Mouse (Mus musculus) myocyte (in vitro differentiated cells): ENCODE results near the gene Eipr1.

Experiments used
- E2F4 ChIP-seq: IDR thresholded peaks from one replicate; pipeline ENCODE4 v1.6.1; 2011; ENCODE audit warnings: mild to moderate bottlenecking, control low read depth, moderate library complexity; ENCODE audit not compliant: insufficient read depth
- MYOD1 ChIP-seq, 3 experiments: IDR thresholded peaks; one replicate each; pipeline ENCODE4 v1.6.1; 2011; ENCODE audit warnings: control low read depth in 2 of 3, low read depth in 2 of 3, mild to moderate bottlenecking in 2 of 3, moderate library complexity in 1 of 3; ENCODE audit not compliant: insufficient read length in 2 of 3, control insufficient read depth in 1 of 3
- MYOG ChIP-seq, 3 experiments: IDR thresholded peaks; one replicate each; pipeline ENCODE4 v1.6.1; 2011; ENCODE audit warnings: control low read depth in 2 of 3, low read depth in 2 of 3, mild to moderate bottlenecking in 2 of 3; ENCODE audit not compliant: insufficient read length in 2 of 3, control insufficient read depth in 1 of 3, insufficient read depth in 1 of 3
- POLR2A ChIP-seq: IDR thresholded peaks from one replicate; pipeline ENCODE4 v1.6.1; 2011; ENCODE audit warnings: low read depth, mild to moderate bottlenecking, control low read depth, moderate library complexity; ENCODE audit not compliant: insufficient read length
- POLR2AphosphoS2 ChIP-seq: IDR thresholded peaks from one replicate; pipeline ENCODE4 v1.6.1; 2011; ENCODE audit warnings: low read depth, control low read depth; ENCODE audit not compliant: insufficient read length
- SRF ChIP-seq: IDR thresholded peaks from one replicate; pipeline ENCODE4 v1.6.1; 2011; ENCODE audit warnings: low read depth; ENCODE audit not compliant: control insufficient read depth, insufficient read length
- TCF12 ChIP-seq: IDR thresholded peaks from one replicate; pipeline ENCODE4 v1.6.1; 2011; ENCODE audit warnings: mild to moderate bottlenecking, control low read depth; ENCODE audit not compliant: poor library complexity, insufficient read depth, severe bottlenecking

DNA sequence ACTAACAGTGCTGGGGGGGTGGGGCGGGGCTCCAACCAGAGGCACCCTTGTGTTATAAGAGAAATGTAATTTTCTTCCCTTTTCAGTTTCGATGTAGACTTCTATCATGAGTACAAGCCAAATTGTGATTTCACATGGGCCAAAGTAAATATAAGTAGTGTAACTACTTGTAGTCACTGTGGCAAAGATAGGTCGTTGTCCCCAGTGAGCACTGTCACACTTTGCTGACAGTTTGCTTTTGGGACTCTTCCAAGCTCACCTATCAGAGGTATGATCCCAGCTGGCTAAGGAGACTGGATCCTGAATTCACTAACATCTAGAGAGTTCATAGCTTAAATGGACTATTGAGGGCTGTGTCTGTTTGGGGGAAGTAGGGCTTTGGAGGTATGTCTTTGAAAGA, 49.3 kb downstream of the Eipr1 start:
- TF ChIP-seq MYOG (IDR thresholded peaks at IDR 0.05; ENCODE audit: control insufficient read depth in 1 of 3, insufficient read depth in 1 of 3, insufficient read length in 2 of 3, low read depth in 2 of 3) = no peak
- no peak for TF ChIP-seq POLR2A
- no peak for TF ChIP-seq POLR2AphosphoS2
- TF ChIP-seq MYOD1 (IDR thresholded peaks at IDR 0.05; ENCODE audit: control insufficient read depth in 1 of 3, insufficient read length in 2 of 3, low read depth in 2 of 3) = no peak
- TF ChIP-seq TCF12 = no peak
- no peak for TF ChIP-seq E2F4
- no peak for TF ChIP-seq SRF
